Mouse (Mus musculus) cerebellum, adult 8-10 months (tissue): ENCODE data around the gene Stat2.
"Not testable (repeated sequence)": the region's sequence is repeated elsewhere in the genome, so short reads cannot be mapped to it uniquely, and the experiment has no call there.

Experiments used
- DNase-seq: peaks from one replicate; pipeline ENCODE4 v3.0.0; 2022

Stat2 gene

GRCm38 (mm10) chr10:128302357-128302756 is 32.0 kb downstream of the Stat2 start:
- no peak for DNase-seq

GRCm38 (mm10) chr10:128302785-128303125 is 32.4 kb downstream of the Stat2 start:
- no peak for DNase-seq

- DNase-seq = peak; percentile 100
Measured at GRCm38 (mm10) chr10:128303126-128304021, 33.0 kb downstream of the Stat2 start, which contains the start of gene Pan2. Pan2 (plus strand) TSS chr10:128303335.

- no peak for DNase-seq
Measured at GRCm38 (mm10) chr10:128309654-128310053, 39.3 kb downstream of the Stat2 start.

- peak; percentile 44 for DNase-seq
Measured at GRCm38 (mm10) chr10:128310177-128310576, 39.8 kb downstream of the Stat2 start.

- DNase-seq = no peak
Measured at GRCm38 (mm10) chr10:128310902-128311301, 40.5 kb downstream of the Stat2 start.

GRCm38 (mm10) chr10:128315578-128315977 is 45.2 kb downstream of the Stat2 start:
- DNase-seq = no peak

- DNase-seq = no peak
Measured at GRCm38 (mm10) chr10:128321641-128322040, 51.3 kb downstream of the Stat2 start.

- DNase-seq = peak; percentile 75
Measured at GRCm38 (mm10) chr10:128322141-128323108, 52.1 kb downstream of the Stat2 start, which contains the start of gene Cnpy2. Cnpy2 (plus strand) TSS chr10:128322459.

GRCm38 (mm10) chr10:128323516-128323915 is 53.2 kb downstream of the Stat2 start:
- DNase-seq = no peak

- no peak for DNase-seq
Measured at GRCm38 (mm10) chr10:128326825-128327224, 56.5 kb downstream of the Stat2 start.

GRCm38 (mm10) chr10:128327610-128328009 is 57.3 kb downstream of the Stat2 start:
- no peak for DNase-seq

- not testable (repeated sequence) for DNase-seq
Measured at GRCm38 (mm10) chr10:128332358-128333249, 62.2 kb downstream of the Stat2 start.

GRCm38 (mm10) chr10:128335582-128335981 is 65.2 kb downstream of the Stat2 start:
- DNase-seq = peak; percentile 79

- DNase-seq = no peak
Measured at GRCm38 (mm10) chr10:128336195-128336594, 65.8 kb downstream of the Stat2 start.

- no peak for DNase-seq
Measured at GRCm38 (mm10) chr10:128336597-128336996, 66.2 kb downstream of the Stat2 start.

- peak; percentile 95 for DNase-seq
Measured at GRCm38 (mm10) chr10:128337306-128338181, 67.2 kb downstream of the Stat2 start, which contains the start of gene Cs. Cs (plus strand) TSS chr10:128337734.

GRCm38 (mm10) chr10:128338415-128338814 is 68.1 kb downstream of the Stat2 start:
- DNase-seq = no peak

- DNase-seq = no peak
Measured at GRCm38 (mm10) chr10:128338948-128339347, 68.6 kb downstream of the Stat2 start.

GRCm38 (mm10) chr10:128340257-128340656 is 69.9 kb downstream of the Stat2 start:
- DNase-seq = no peak
